Mouse (Mus musculus): ENCODE measurements around the gene Kti12. TPM values are rescaled to one million over a fixed set of nuclear protein-coding genes. Genes with fewer than 3 reads are reported as not detected.

Gene Kti12
- polyA plus RNA-seq, 1 experiment from 2014 or later = 48.5 TPM

DNA sequence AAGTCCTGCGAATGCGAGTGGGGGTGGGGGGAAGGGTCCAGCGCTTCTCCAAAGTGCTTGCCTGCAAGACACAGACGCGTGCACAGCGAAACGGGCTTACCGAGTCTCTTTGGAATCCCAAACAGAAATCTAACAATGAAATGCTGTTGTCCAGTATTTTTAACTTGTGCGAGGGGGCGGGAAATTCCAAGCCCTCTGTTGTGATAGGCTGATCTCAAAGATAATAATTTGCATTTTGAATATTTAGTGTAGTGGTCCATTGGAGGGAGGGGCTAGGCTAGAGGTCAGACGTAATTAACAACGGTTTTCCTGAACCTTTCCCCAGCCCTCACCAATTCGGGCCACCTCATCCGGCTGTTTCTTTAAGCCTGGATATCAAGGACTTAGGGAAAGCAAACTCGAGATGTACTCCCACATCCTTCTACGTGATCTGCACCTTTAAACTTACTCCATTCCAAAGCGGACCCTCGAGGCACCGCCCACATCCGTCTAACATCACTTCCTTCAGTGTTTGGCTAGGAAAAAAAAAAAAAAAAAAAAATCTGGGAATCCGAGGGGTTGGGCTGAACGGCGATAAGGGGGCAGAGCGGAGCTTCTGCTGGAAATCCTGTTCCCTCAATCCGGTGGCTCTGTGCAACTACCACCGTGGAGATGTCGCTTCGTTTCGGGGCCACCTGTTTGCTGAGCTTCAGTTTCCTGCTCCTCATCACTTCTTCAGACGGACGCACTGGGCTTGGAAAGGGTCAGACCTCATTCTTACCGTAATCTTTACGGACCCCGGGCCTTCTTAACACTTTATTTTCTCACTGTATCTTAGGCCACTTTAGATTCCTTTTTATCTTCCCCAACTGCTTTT is 13.2 kb upstream of the Kti12 start, which contains the start of gene Txndc12:
Gene Txndc12, plus strand, starts transcription at position 487 of the 856 bp plus-strand sequence.
- Histone ChIP-seq H3K9me3 (no peaks in the 10 kb centered on the region), H3K27me3 (no peaks in the 10 kb centered on the region), H3K4me3 (peak within 1 kb of the TSS; percentile 93), H3K9ac (peak within 1 kb of the TSS; percentile 92), H3K4me1 (peaks cover 24% of the 10 kb centered on the region), H3K27ac (peak within 1 kb of the TSS; percentile 98), H3K36me3 (peaks cover 6% of the 10 kb centered on the region; the same call in 1 of the 2 replicates), H3K4me2 (peak within 1 kb of the TSS; percentile 57)
- WGBS = under 1% methylated on average over 34 of the region's 34 CpGs
- peak; percentile 85 for ATAC-seq (ENCODE audit: insufficient number of reproducible peaks, low FRiP score, low TSS enrichment, low read depth)

DNA sequence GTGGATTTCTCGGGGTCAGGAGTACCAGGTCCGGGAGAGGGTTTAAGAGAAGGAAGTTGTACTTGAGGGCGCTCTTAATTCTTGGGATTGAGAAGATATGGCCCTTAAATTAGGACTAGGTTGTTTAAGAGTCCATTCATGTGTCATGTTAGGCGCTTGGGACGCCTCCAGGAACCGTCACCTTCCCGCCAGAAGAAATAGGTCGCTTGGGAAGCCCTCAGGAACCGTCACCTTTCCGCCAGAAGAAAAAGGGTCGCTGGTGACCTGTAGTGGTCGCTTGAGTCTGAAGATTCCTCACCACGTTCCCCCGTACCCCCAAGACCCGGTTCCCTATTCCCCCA is 12.6 kb upstream of the Kti12 start:
- H3K4me3 ChIP-seq = peak overlapping the region; percentile 93
- no peaks in the 10 kb centered on the region for H3K27me3 ChIP-seq
- H3K36me3 ChIP-seq = peaks cover 5% of the 10 kb centered on the region; the same call in 1 of the 2 replicates
- peak overlapping the region; percentile 98 for H3K27ac ChIP-seq
- H3K4me1 ChIP-seq = peaks cover 24% of the 10 kb centered on the region
- H3K9me3 ChIP-seq = no peaks in the 10 kb centered on the region
- WGBS = under 1% methylated on average over 15 of the region's 15 CpGs
- peak overlapping the region; percentile 54 for H3K9ac ChIP-seq
- no peak for ATAC-seq (ENCODE audit: insufficient number of reproducible peaks, low FRiP score, low TSS enrichment, low read depth)
- peak overlapping the region; percentile 57 for H3K4me2 ChIP-seq

- no peak for ATAC-seq (ENCODE audit: insufficient number of reproducible peaks, low FRiP score, low TSS enrichment, low read depth)
- Histone ChIP-seq H3K4me1 (peaks cover 24% of the 10 kb centered on the region), H3K4me3 (peak overlapping the region; percentile 93), H3K36me3 (peaks cover 2% of the 10 kb centered on the region; the same call in 1 of the 2 replicates), H3K27me3 (no peaks in the 10 kb centered on the region), H3K4me2 (peak overlapping the region; percentile 57), H3K27ac (peak overlapping the region; percentile 98; the same call in 1 of the 2 replicates), H3K9ac (no peak overlapping the region), H3K9me3 (no peaks in the 10 kb centered on the region)
- WGBS = 46% methylated on average over 3 of the region's 3 CpGs
Observed at GRCm38 (mm10) chr4:108835496-108835895, 12.1 kb upstream of the Kti12 start.

DNA sequence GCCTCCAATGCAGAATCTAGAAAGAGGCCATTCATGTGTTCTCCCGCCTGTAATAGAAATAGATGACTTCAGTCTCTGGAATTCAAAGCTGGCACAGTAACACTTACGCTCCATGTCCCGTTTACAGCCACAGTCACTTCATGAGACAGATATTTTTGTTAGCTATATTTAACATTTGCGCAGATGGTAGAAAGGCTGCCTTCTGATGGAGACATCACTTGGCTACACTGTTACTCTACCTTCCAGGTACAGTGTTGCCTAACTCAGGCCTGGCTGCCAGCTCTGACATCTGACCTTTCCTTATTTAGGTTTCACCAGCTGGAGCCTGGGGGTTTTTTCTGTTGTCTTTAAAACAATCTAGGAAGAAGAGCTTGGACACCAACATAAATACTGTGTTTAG is 9.6 kb upstream of the Kti12 start:
- no peak for ATAC-seq (ENCODE audit: insufficient number of reproducible peaks, low FRiP score, low TSS enrichment, low read depth)
- WGBS = 67% methylated on average over 4 of the region's 4 CpGs
- Histone ChIP-seq H3K36me3 (peaks cover 6% of the 10 kb centered on the region; the same call in 1 of the 2 replicates), H3K27ac (peak overlapping the region; percentile 19), H3K9ac (no peak overlapping the region), H3K4me3 (no peak overlapping the region), H3K27me3 (no peaks in the 10 kb centered on the region), H3K9me3 (no peaks in the 10 kb centered on the region), H3K4me1 (peaks cover 17% of the 10 kb centered on the region), H3K4me2 (no peak overlapping the region)

GRCm38 (mm10) chr4:108841920-108842578 is 5.5 kb upstream of the Kti12 start:
- ATAC-seq (ENCODE audit: insufficient number of reproducible peaks, low FRiP score, low TSS enrichment, low read depth) = no peak
- Histone ChIP-seq H3K27me3 (no peaks in the 10 kb centered on the region), H3K4me3 (no peak overlapping the region), H3K4me1 (peaks cover 9% of the 10 kb centered on the region), H3K36me3 (peaks cover 6% of the 10 kb centered on the region; the same call in 1 of the 2 replicates), H3K27ac (no peak overlapping the region), H3K4me2 (no peak overlapping the region), H3K9ac (no peak overlapping the region), H3K9me3 (no peaks in the 10 kb centered on the region)
- 91% methylated on average over 7 of the region's 7 CpGs for WGBS

DNA sequence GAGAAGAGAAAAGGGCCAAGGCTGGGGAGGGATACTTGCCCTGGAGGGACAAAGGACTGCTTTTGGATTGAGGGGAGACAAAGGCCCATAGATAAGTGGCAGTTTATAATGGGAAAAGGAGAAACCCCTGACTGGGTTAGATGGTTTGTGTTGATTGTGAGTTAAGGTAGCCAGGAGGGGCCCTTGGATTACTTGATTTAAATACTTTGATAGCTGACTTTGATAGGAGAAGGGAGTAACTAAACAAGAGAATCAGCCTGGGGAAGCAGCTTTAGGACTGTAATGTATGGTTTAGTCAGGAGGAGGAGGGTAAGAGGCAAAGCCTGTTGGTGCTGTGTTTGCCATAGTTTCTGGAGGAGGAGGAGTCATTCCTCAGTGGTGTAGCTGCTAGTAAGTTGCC is 4.2 kb upstream of the Kti12 start:
- H3K4me2 ChIP-seq = no peak overlapping the region
- no peak overlapping the region for H3K4me3 ChIP-seq
- H3K4me1 ChIP-seq = peaks cover 3% of the 10 kb centered on the region
- no peaks in the 10 kb centered on the region for H3K27me3 ChIP-seq
- no peak overlapping the region for H3K9ac ChIP-seq
- no peak for ATAC-seq (ENCODE audit: insufficient number of reproducible peaks, low FRiP score, low TSS enrichment, low read depth)
- peaks cover 6% of the 10 kb centered on the region; the same call in 1 of the 2 replicates for H3K36me3 ChIP-seq
- H3K9me3 ChIP-seq = no peaks in the 10 kb centered on the region
- H3K27ac ChIP-seq = no peak overlapping the region

DNA sequence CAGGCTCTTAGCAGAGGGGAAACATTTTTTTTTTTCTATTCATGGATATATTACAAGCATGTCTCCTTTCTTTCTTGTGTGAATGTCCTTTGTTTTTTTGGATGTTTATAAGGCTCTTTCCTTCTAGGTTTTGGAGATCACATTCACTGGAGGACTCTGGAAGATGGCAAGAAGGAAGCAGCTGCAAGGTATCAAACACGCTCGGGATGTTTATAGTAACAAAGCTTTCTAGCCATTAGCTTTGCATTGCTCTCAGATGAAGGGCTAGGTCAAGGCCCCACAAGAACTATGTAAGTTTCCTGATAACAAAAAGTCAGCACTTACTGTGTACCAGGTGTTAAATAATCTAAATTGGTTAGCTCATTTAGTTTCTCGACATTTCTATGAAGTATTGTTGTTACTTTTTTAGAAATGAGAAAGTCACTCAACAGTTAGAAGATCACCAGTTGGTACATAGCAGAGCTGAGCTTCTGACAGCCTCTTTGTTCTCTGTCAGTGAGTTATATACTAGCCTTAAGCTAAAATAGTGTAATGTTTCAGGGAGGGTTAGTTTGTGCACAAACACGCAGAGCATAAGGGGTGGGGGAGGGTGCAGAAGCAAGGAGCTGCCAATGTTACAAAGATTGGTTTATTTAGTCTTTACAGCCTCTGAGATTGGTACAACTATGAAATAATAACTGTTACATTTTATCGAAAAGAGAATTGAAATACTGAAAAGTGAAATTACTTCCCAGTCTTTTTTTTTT is 1.6 kb upstream of the Kti12 start:
- ATAC-seq (ENCODE audit: insufficient number of reproducible peaks, low FRiP score, low TSS enrichment, low read depth) = no peak
- no peak overlapping the region for H3K4me2 ChIP-seq
- no peaks in the 10 kb centered on the region for H3K27me3 ChIP-seq
- H3K9ac ChIP-seq = no peak overlapping the region
- 0 out of 2 replicates have a peak, but pooled peaks cover 4% of the 10 kb centered on the region for H3K36me3 ChIP-seq
- H3K27ac ChIP-seq = no peak overlapping the region
- WGBS = 77% methylated on average over 5 of the region's 5 CpGs
- H3K9me3 ChIP-seq = no peaks in the 10 kb centered on the region
- no peak overlapping the region for H3K4me3 ChIP-seq
- peaks cover 11% of the 10 kb centered on the region for H3K4me1 ChIP-seq

- Histone ChIP-seq H3K27ac (peak within 1 kb of the TSS; percentile 90), H3K27me3 (no peaks in the 10 kb centered on the region), H3K4me2 (peak within 1 kb of the TSS; percentile 84), H3K36me3 (0 out of 2 replicates have a peak, but pooled peaks cover 6% of the 10 kb centered on the region), H3K9me3 (no peaks in the 10 kb centered on the region), H3K4me1 (peaks cover 11% of the 10 kb centered on the region), H3K4me3 (peak within 1 kb of the TSS; percentile 89), H3K9ac (peak within 1 kb of the TSS; percentile 76)
- ATAC-seq (ENCODE audit: insufficient number of reproducible peaks, low FRiP score, low TSS enrichment, low read depth) = 0 out of 2 replicates have a peak, but pooled peaks have one; percentile 7
- 8% methylated on average over 20 of the region's 20 CpGs for WGBS
Observed at GRCm38 (mm10) chr4:108848505-108848848, 892 bp downstream of the Kti12 start, which contains the start of gene A730015C16Rik. Gene A730015C16Rik, minus strand, starts transcription at chr4:108848619.

GRCm38 (mm10) chr4:108866806-108867205 is 19.2 kb downstream of the Kti12 start:
- no peak for ATAC-seq (ENCODE audit: insufficient number of reproducible peaks, low FRiP score, low TSS enrichment, low read depth)

GRCm38 (mm10) chr4:108869730-108870374 is 22.3 kb downstream of the Kti12 start:
- no peaks in the 10 kb centered on the region for H3K36me3 ChIP-seq
- H3K9ac ChIP-seq = no peak overlapping the region
- 33% methylated on average over 10 of the region's 10 CpGs for WGBS
- H3K4me1 ChIP-seq = no peaks in the 10 kb centered on the region
- H3K4me2 ChIP-seq = no peak overlapping the region
- no peaks in the 10 kb centered on the region for H3K27me3 ChIP-seq
- H3K4me3 ChIP-seq = no peak overlapping the region
- ATAC-seq (ENCODE audit: insufficient number of reproducible peaks, low FRiP score, low TSS enrichment, low read depth) = no peak
- H3K27ac ChIP-seq = no peak overlapping the region
- H3K9me3 ChIP-seq = no peaks in the 10 kb centered on the region

More at GRCm38 (mm10) chr4:108866806-108867205, 19.2 kb downstream of the Kti12 start:
- Histone ChIP-seq H3K27ac (no peak overlapping the region), H3K9me3 (no peaks in the 10 kb centered on the region), H3K4me2 (no peak overlapping the region), H3K27me3 (no peaks in the 10 kb centered on the region), H3K4me3 (no peak overlapping the region), H3K4me1 (no peaks in the 10 kb centered on the region), H3K9ac (no peak overlapping the region), H3K36me3 (peaks cover 22% of the 10 kb centered on the region)
- 89% methylated on average over 7 of the region's 7 CpGs for WGBS

GRCm38 (mm10) chr4:108873746-108874145 is 26.2 kb downstream of the Kti12 start:
- WGBS = 83% methylated on average over 5 of the region's 5 CpGs
- ATAC-seq (ENCODE audit: insufficient number of reproducible peaks, low FRiP score, low TSS enrichment, low read depth) = no peak
- no peaks in the 10 kb centered on the region for H3K9me3 ChIP-seq

More at GRCm38 (mm10) chr4:108873746-108874145, 26.2 kb downstream of the Kti12 start:
- Histone ChIP-seq H3K27me3 (no peaks in the 10 kb centered on the region), H3K4me1 (peaks cover 2% of the 10 kb centered on the region), H3K9ac (no peak overlapping the region), H3K36me3 (no peaks in the 10 kb centered on the region), H3K4me3 (no peak overlapping the region), H3K4me2 (no peak overlapping the region), H3K27ac (no peak overlapping the region)

Measured in limb, embryonic 15.5 days (tissue).